Comparison of ENCODE assay signal across 17 mouse cellular contexts in the genomic region with DNA sequence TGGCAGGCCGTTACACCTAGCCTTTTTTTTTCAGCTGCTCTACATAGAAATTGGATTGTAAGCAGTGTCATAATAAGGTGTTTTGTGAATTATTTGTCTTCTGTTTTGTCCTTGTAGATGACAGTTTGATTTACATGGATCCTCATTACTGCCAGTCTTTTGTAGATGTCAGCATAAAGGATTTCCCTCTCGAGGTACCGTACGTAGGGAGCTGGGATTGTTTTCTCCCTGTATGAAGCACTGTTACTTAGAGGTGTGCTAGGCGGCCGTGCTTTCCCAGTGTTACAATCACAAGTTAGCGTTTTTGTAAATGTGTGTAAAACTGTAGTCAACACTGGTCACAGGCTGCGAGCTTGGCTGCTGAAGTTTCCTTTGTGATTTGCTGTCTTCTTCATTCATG. TPM values are rescaled to one million over a fixed set of nuclear protein-coding genes. Genes with fewer than 3 reads are reported as not detected.
A peak's percentile ranks its signal among the peaks of the same experiment; 100 is the strongest.
DNase-seq lines count a peak whose midpoint lies in the region; ATAC-seq and TF ChIP-seq lines count a peak whose summit lies in the region.
"Had no signal": no experiment of that assay in that cellular context is flagged by ENCODE, and none has a peak within 500 bp of the region (broad histone marks: within the 10 kb centered on the region; RNA-seq: fewer than 3 reads in every experiment).

No protein-coding gene starts in this region.

- no peak overlapping the region for H3K4me3 ChIP-seq in forebrain, embryonic 15.5 days
- H3K4me3 ChIP-seq in forebrain, embryonic 13.5 days, result no peak overlapping the region
- no peak overlapping the region for H3K4me3 ChIP-seq in forebrain, postnatal 0 days (ENCODE audit: low read depth, low read length)
- no peak overlapping the region for H3K4me3 ChIP-seq in forebrain, embryonic 10.5 days
- H3K4me3 ChIP-seq: embryonic facial prominence, embryonic 13.5 days; embryonic facial prominence, embryonic 15.5 days; erythroblast, embryonic 14.5 days had no signal

- peaks cover 14% of the 10 kb centered on the region for H3K36me3 ChIP-seq in forebrain, embryonic 15.5 days
- peaks cover 28% of the 10 kb centered on the region; the same call in 1 of the 2 replicates for H3K36me3 ChIP-seq in forebrain, embryonic 13.5 days (ENCODE audit: poor library complexity, severe bottlenecking)
- peaks cover 6% of the 10 kb centered on the region for H3K36me3 ChIP-seq in forebrain, postnatal 0 days (ENCODE audit: insufficient read depth)
- H3K36me3 ChIP-seq in forebrain, embryonic 10.5 days (replicated peaks), result peaks cover 27% of the 10 kb centered on the region

- peak; percentile 51; the same call in 1 of the 2 replicates for ATAC-seq in forebrain, embryonic 15.5 days (replicated peaks)
- no peak for ATAC-seq in forebrain, embryonic 13.5 days
- ATAC-seq in forebrain, postnatal 0 days, result peak; percentile 62; the same call in 1 of the 2 replicates

- H3K4me1 ChIP-seq in forebrain, embryonic 15.5 days, result no peaks in the 10 kb centered on the region
- H3K4me1 ChIP-seq in forebrain, embryonic 13.5 days, result no peaks in the 10 kb centered on the region
- H3K4me1 ChIP-seq in forebrain, postnatal 0 days (ENCODE audit: insufficient read depth), result no peaks in the 10 kb centered on the region
- H3K4me1 ChIP-seq in forebrain, embryonic 10.5 days, result 0 out of 2 replicates have a peak, but pooled peaks cover 4% of the 10 kb centered on the region
- H3K4me1 ChIP-seq: embryonic facial prominence, embryonic 13.5 days; embryonic facial prominence, embryonic 15.5 days had no signal

- no peak for DNase-seq in forebrain, postnatal 0 days
- no peak for DNase-seq in forebrain, embryonic 10.5 days (ENCODE audit: extremely low spot score, low spot score)
- DNase-seq: adrenal gland, adult 2 months; adrenal gland, postnatal 10 days; adrenal gland, postnatal 25 days; cerebellum, adult 11 months; cerebellum, adult 18-20 months; cerebellum, adult 8-10 months; cerebellum, adult 9-11 months; cerebellum, postnatal 14 days; cerebellum, postnatal 36 days; embryo, embryonic 11 days had no signal

- H3K9ac ChIP-seq in forebrain, embryonic 15.5 days (replicated peaks), result no peak overlapping the region
- no peak overlapping the region for H3K9ac ChIP-seq in forebrain, embryonic 13.5 days
- no peak overlapping the region for H3K9ac ChIP-seq in forebrain, postnatal 0 days
- H3K9ac ChIP-seq: embryonic facial prominence, embryonic 13.5 days; embryonic facial prominence, embryonic 15.5 days had no signal

- no peaks in the 10 kb centered on the region for H3K27me3 ChIP-seq in forebrain, embryonic 15.5 days
- H3K27me3 ChIP-seq in forebrain, embryonic 13.5 days, result no peaks in the 10 kb centered on the region
- H3K27me3 ChIP-seq in forebrain, postnatal 0 days (ENCODE audit: insufficient read depth, low read length), result no peaks in the 10 kb centered on the region
- no peaks in the 10 kb centered on the region for H3K27me3 ChIP-seq in forebrain, embryonic 10.5 days (ENCODE audit: poor library complexity, severe bottlenecking)
- H3K27me3 ChIP-seq: embryonic facial prominence, embryonic 13.5 days; embryonic facial prominence, embryonic 15.5 days had no signal

- 61% methylated on average over 8 of the region's 8 CpGs for WGBS in forebrain, embryonic 15.5 days
- WGBS in forebrain, embryonic 13.5 days, result 82% methylated on average over 8 of the region's 8 CpGs
- 59% methylated on average over 8 of the region's 8 CpGs for WGBS in forebrain, postnatal 0 days
- 93% methylated on average over 8 of the region's 8 CpGs for WGBS in forebrain, embryonic 10.5 days

- no peaks in the 10 kb centered on the region for H3K9me3 ChIP-seq in forebrain, embryonic 15.5 days
- H3K9me3 ChIP-seq in forebrain, embryonic 13.5 days (replicated peaks), result no peaks in the 10 kb centered on the region
- H3K9me3 ChIP-seq in forebrain, postnatal 0 days (ENCODE audit: low read length), result no peaks in the 10 kb centered on the region
- peaks cover 1% of the 10 kb centered on the region; the same call in 1 of the 2 replicates for H3K9me3 ChIP-seq in forebrain, embryonic 10.5 days
- H3K9me3 ChIP-seq: embryonic facial prominence, embryonic 13.5 days; embryonic facial prominence, embryonic 15.5 days had no signal

- H3K27ac ChIP-seq in forebrain, embryonic 15.5 days (replicated peaks), result no peak overlapping the region
- H3K27ac ChIP-seq in forebrain, embryonic 13.5 days, result no peak overlapping the region
- no peak overlapping the region for H3K27ac ChIP-seq in forebrain, postnatal 0 days (ENCODE audit: low read depth, low read length)
- no peak overlapping the region for H3K27ac ChIP-seq in forebrain, embryonic 10.5 days
- H3K27ac ChIP-seq: embryonic facial prominence, embryonic 13.5 days; embryonic facial prominence, embryonic 15.5 days had no signal

- no peak for TF ChIP-seq CTCF in forebrain, postnatal 0 days (IDR thresholded peaks at IDR 0.05; ENCODE audit: low read depth)

- H3K4me2 ChIP-seq in forebrain, embryonic 15.5 days (replicated peaks), result no peak overlapping the region
- no peak overlapping the region for H3K4me2 ChIP-seq in forebrain, embryonic 13.5 days
- no peak overlapping the region for H3K4me2 ChIP-seq in forebrain, postnatal 0 days (ENCODE audit: low read depth)
- H3K4me2 ChIP-seq: embryonic facial prominence, embryonic 13.5 days; embryonic facial prominence, embryonic 15.5 days had no signal

RNA-seq across cellular contexts. Expression of a gene that starts 35.6 kb away (rescaled TPM):
- polyA plus RNA-seq in forebrain, embryonic 15.5 days (2015; fragmentation: Nextera tagmentation; extraction: Ambion mirVana), result 17.4 and 18.5 TPM in 2 replicates
- polyA plus RNA-seq in forebrain, embryonic 13.5 days (2015; fragmentation: Nextera tagmentation; extraction: Ambion mirVana), result 13.9 and 14.6 TPM in 2 replicates
- total RNA-seq in forebrain, postnatal 0 days (2014; rRNA removed), result 9.7 and 12.2 TPM in 2 replicates
- polyA plus RNA-seq in forebrain, postnatal 0 days (2015; fragmentation: Nextera tagmentation; extraction: Ambion mirVana), result 8.8 and 14.4 TPM in 2 replicates
- polyA plus RNA-seq in forebrain, embryonic 10.5 days (2016; fragmentation: Nextera tagmentation; extraction: Ambion mirVana), result 12.6 and 14.2 TPM in 2 replicates
